Mouse (Mus musculus) liver, embryonic 14.5 days (tissue): ENCODE measurements around the gene Rnf167.

Experiments used
- CTCF ChIP-seq: IDR thresholded peaks from 2 replicates; pipeline ENCODE4 v1.5.1; 2016; ENCODE audit warnings: antibody characterized with exemption, low read depth, control low read depth
- EP300 ChIP-seq: IDR thresholded peaks from 2 replicates; pipeline ENCODE4 v1.6.1; 2016; ENCODE audit warnings: antibody characterized with exemption, low read depth

- TF ChIP-seq CTCF (no peak), EP300 (no peak)
Measured at GRCm38 (mm10) chr11:70652029-70652883, 5.2 kb downstream of the Rnf167 start.
